Mouse (Mus musculus) cortical plate, adult 2 months (tissue): ENCODE results near the gene Lpcat1. TPM values are rescaled to one million over a fixed set of nuclear protein-coding genes. Genes with fewer than 3 reads are reported as not detected.

ENCODE experiments used
- H3K27ac ChIP-seq: fragments of 200-500 bp; 2 replicates; pipeline ENCODE4 v1.5.1; 2012; ENCODE audit warnings: low read length, control low read depth, inconsistent platforms; ENCODE audit not compliant: insufficient read depth
- H3K4me1 ChIP-seq: fragments of 200-500 bp; 2 replicates; pipeline ENCODE4 v1.6.1; 2011; ENCODE audit warnings: low read length; ENCODE audit not compliant: control insufficient read depth, insufficient read depth
- H3K4me3 ChIP-seq: fragments of 200-500 bp; 2 replicates; pipeline ENCODE4 v1.5.1; 2011; ENCODE audit warnings: mild to moderate bottlenecking, low read length, control low read depth; ENCODE audit not compliant: insufficient read depth
- CTCF ChIP-seq: fragments of 200-500 bp; IDR thresholded peaks from 2 replicates; pipeline ENCODE4 v1.5.1; 2011; ENCODE audit warnings: mild to moderate bottlenecking, control low read depth, low read length; ENCODE audit not compliant: insufficient read depth; ENCODE audit errors: extremely low read depth
- POLR2A ChIP-seq: fragments of 200-500 bp; IDR thresholded peaks from 2 replicates; pipeline ENCODE4 v1.6.1; 2011; ENCODE audit warnings: mild to moderate bottlenecking, low read length, control low read depth; ENCODE audit not compliant: insufficient read depth; ENCODE audit errors: extremely low read depth
- polyA plus RNA-seq: library from polyadenylated mRNA; depleted of rRNA; stranded (reverse); fragments of >200 nt; gene quantifications from 2 replicates; pipeline ENCODE4 v1.2.3, GENCODE M21; 2012

Lpcat1 gene
- polyA plus RNA-seq, 1 experiment: 39.6 TPM

DNA sequence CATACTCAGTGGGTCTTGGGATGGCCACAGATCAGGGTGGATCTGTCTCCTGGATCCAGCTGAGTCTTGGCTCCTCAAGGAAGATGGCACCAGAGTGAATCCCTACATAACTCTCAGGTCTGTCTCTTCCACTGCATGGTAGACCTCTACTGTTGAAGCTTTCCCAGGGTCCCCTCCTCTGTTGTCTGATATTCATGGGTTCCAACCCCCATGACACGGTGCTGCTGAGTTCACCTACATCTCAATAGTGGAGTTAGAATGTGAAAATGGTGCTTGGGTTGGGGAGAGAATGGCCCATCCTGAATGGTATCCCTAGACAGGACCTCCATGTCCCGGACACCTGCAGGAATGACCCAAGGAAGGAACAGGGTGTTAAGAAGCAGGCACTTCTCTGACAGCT lies 6.7 kb downstream of the Lpcat1 start:
- TF ChIP-seq CTCF: no peak
- no peak for TF ChIP-seq POLR2A
- Histone ChIP-seq H3K27ac (no peak overlapping the region), H3K4me1 (peaks cover 23% of the 10 kb centered on the region), H3K4me3 (no peak overlapping the region)

GRCm38 (mm10) chr13:73474163-73474562 lies 7.2 kb downstream of the Lpcat1 start:
- peaks cover 21% of the 10 kb centered on the region for H3K4me1 ChIP-seq

DNA sequence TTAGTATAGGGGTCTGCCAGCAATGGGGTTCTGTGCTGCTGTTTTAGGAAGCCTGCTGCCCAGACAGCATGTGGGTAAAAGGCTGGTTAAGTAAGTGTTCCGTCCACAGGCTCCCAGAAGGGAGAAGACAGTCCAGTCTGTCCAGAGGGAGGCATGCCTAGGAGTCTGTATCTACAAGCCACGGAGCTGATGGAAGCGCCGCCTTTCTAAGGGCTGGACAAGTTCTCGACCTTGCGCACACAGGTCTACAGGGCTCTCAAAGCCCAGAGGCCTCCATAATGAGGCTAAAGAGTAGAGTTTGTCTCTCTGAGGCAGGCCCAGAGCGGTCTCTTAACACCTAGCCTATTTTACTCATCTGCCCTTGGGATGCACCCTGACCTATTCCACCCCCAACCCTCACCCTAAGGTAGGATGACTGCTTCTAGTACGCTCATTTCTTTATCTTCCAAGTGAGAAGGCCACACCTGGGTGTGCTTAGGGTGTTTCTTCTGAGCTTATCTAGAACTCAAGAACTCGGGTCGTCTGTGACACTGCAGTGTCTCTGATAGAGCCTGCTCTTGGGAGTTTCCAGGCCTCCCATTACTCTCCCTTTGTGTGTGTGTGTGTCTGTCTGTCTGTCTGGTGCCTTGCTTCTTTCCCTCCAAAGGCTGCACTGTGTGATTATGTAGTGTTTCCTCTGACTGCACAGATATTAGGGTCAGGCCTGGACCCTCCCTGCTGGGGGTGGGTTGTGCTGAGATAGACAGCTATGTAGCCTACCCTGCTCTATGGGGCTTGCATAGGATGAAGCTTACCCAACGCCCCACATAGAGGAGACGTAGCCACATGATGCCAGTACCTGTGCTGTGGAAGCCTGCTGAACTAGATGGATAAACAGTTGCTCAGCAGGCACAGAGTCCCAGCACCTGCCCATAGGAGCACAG lies 8.3 kb downstream of the Lpcat1 start:
- TF ChIP-seq CTCF: no peak
- Histone ChIP-seq H3K4me1 (peaks cover 17% of the 10 kb centered on the region), H3K27ac (no peak overlapping the region), H3K4me3 (no peak overlapping the region)

More at GRCm38 (mm10) chr13:73474163-73474562, 7.2 kb downstream of the Lpcat1 start:
- no peak for TF ChIP-seq POLR2A
- TF ChIP-seq CTCF: no peak
- no peak overlapping the region for H3K4me3 ChIP-seq
- H3K27ac ChIP-seq: no peak overlapping the region

DNA sequence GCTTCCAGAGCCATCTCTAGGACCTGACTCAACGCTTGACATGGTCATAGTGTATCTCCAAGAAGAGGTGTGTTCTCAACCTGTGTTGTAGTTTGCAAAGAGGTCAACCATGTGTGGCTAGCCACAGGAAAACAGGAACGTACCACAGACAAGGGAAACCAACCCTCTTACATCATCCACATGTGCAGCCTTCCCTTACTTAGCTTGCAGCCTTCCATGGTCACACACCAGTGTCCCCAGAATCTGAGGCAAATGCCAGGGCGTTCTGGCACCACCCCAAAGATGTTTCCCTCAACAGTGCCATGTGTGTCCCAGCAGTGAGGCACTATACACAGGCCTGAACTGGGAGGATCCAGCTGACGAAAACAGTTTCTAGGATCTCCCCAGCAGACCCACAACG lies 9.3 kb downstream of the Lpcat1 start:
- Histone ChIP-seq H3K4me3 (no peak overlapping the region), H3K4me1 (peaks cover 15% of the 10 kb centered on the region), H3K27ac (peak overlapping the region; percentile 2; the same call in 1 of the 2 replicates)
- TF ChIP-seq POLR2A: no peak
- no peak for TF ChIP-seq CTCF

GRCm38 (mm10) chr13:73476796-73477195 lies 9.8 kb downstream of the Lpcat1 start:
- H3K4me1 ChIP-seq: peaks cover 15% of the 10 kb centered on the region
- TF ChIP-seq POLR2A: no peak
- TF ChIP-seq CTCF: no peak
- H3K4me3 ChIP-seq: no peak overlapping the region
- no peak overlapping the region for H3K27ac ChIP-seq

GRCm38 (mm10) chr13:73477841-73478240 lies 10.8 kb downstream of the Lpcat1 start:
- H3K4me1 ChIP-seq: peaks cover 22% of the 10 kb centered on the region
- no peak for TF ChIP-seq CTCF
- TF ChIP-seq POLR2A: no peak
- H3K27ac ChIP-seq: no peak overlapping the region
- H3K4me3 ChIP-seq: no peak overlapping the region

GRCm38 (mm10) chr13:73482476-73482875 lies 15.5 kb downstream of the Lpcat1 start:
- TF ChIP-seq POLR2A (no peak), CTCF (no peak)
- peaks cover 8% of the 10 kb centered on the region; the same call in 1 of the 2 replicates for H3K4me1 ChIP-seq
- H3K27ac ChIP-seq: no peak overlapping the region
- no peak overlapping the region for H3K4me3 ChIP-seq

GRCm38 (mm10) chr13:73483331-73483730 lies 16.3 kb downstream of the Lpcat1 start:
- no peak overlapping the region for H3K4me3 ChIP-seq
- no peak overlapping the region for H3K27ac ChIP-seq
- TF ChIP-seq CTCF: no peak
- TF ChIP-seq POLR2A: no peak
- peaks cover 7% of the 10 kb centered on the region; the same call in 1 of the 2 replicates for H3K4me1 ChIP-seq

- H3K4me3 ChIP-seq: no peak overlapping the region
- H3K4me1 ChIP-seq: peaks cover 9% of the 10 kb centered on the region; the same call in 1 of the 2 replicates
- H3K27ac ChIP-seq: no peak overlapping the region
- TF ChIP-seq POLR2A: no peak
- no peak for TF ChIP-seq CTCF
These were observed 17.2 kb downstream of the Lpcat1 start for GRCm38 (mm10) chr13:73484171-73484570.

DNA sequence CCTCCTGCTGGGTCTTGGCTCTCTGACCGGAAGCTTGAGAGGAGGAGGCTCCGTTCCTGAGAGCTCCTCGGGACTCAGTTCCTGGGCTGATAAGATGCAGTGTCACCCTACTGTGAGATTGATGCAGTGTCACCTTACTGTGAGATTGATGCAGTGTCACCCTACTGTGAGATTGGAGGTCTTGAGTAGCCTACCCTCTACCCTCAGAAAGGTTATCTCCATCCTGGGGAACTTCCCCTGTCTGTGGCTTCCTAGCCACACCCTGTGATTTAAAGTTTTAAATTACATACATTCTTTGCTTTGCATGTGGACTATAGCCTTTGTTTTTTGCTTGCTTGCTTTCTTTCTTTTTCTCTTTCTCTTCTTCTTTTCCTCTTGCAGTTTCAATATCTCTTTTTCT lies 21.1 kb downstream of the Lpcat1 start:
- Histone ChIP-seq H3K4me1 (0 out of 2 replicates have a peak, but pooled peaks cover 4% of the 10 kb centered on the region), H3K27ac (no peak overlapping the region), H3K4me3 (no peak overlapping the region)
- TF ChIP-seq POLR2A: no peak
- TF ChIP-seq CTCF: no peak

DNA sequence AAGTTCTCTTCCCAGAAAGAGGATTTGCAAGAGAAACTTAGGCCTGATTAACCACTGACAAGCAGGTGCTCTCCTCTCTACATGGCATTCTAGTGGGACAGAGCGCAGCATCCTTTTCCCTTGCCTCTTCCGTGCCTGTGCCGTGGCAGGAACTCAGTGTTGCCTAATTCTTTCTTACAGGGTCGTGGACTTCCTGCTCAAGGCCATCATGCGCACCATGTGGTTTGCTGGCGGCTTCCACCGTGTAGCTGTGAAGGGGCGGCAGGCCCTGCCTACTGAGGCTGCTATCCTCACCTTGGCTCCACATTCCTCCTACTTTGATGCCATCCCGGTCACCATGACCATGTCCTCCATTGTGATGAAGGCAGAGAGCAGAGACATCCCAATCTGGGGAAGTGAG lies 21.7 kb downstream of the Lpcat1 start:
- H3K4me1 ChIP-seq: 0 out of 2 replicates have a peak, but pooled peaks cover 4% of the 10 kb centered on the region
- TF ChIP-seq POLR2A: no peak
- no peak for TF ChIP-seq CTCF
- H3K4me3 ChIP-seq: no peak overlapping the region
- H3K27ac ChIP-seq: no peak overlapping the region
